Mouse (Mus musculus) NIH3T3 (cell line): ENCODE results near the gene Ptpn23.
"Not testable (repeated sequence)": the region's sequence is repeated elsewhere in the genome, so short reads cannot be mapped to it uniquely, and the experiment has no call there.

Source experiments
- DNase-seq: peaks from one replicate; pipeline ENCODE4 v3.0.0-alpha.2; 2012; ENCODE audit warnings: low read depth

The Ptpn23 gene

DNA sequence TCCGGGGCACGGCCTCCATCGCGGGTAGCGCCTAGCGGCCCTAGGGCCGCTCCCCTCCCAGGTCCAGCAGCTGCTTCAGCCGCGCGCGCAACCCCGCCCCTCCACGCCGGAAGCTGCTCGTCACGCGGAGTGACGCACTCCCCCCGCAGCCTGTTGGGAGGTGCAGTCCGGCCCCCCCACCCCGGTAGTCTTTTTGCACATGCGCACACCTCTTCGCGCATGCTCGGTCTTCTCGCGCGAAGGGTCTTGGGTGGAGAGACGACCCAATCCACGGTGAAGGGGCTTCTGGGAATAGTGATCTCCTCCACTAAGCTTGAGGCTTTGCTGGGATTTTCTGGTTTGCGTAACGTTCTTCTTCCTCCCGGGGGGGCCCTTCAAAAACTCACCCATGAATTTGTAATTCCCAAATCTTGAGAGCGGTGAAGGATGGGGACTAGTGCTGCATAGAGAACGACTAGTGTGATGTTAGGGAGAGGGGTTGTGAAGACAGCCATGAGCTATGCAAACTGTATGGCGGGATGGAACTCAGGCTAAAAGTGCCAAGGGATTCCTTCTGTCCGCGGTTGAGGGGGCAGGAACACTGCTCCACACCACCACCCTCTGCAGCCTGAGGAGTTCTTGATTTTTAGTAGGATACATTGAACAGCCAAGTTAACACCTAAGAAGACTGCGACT lies at the start of gene Ptpn23:
Gene Ptpn23 (minus strand): TSS at position 115 of the 675 bp plus-strand sequence.
- peak; percentile 98 for DNase-seq

DNA sequence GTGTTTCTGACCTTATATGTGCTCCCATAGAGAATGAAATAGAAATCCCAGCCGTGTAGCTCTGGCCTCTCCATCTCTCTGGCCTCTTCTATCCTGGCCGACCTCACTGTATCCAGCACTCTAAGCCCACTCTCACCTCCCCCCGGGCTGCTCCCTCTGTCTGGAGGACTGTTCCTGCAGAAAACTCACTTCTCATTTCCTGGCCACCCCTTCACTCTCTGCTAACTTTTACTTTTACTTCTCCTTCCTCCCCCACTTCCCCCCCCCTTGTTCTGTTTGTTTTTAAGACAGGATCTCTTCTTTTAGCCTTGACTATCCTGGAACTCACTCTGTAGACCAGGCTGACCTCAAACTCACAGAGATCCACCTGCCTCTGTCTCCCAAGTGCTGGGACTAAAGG lies 44.5 kb upstream of the Ptpn23 start:
- no peak for DNase-seq

DNA sequence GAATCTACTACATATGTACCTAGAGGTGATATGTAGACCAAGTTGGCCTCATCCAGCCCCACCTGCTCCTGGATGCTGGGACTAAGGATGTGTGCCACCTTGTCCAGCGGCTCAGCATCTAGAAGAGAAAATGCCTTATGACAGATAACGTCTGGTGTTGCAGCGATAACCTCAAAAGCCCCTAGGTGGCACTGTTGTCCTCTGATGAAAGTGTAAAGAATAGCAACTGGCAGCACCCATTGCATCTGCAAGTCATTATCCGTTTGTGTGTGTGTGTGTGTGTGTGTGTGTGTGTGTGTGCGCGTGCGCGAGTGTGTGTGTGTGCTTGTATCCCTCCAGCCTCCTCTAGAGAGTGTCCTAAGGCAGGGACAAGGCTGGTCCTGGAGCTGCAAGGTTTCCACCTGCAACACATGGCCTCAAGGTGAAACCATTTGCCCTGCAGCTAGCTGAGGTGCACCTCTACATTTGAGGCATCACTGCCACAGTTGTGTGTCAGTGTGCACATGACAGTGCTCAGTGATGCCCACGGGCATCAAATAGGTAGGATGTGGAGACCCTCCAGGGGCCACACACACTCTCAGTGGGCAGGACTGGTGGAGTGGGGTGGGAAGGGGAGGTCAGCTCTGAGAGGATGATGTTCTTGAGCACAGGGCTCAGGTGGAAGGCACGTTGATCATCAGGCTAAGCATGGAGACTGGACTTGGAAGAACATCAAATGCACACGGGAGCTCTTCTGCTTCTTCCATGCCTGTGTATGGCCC lies 41.0 kb upstream of the Ptpn23 start:
- peak; percentile 93 for DNase-seq

DNA sequence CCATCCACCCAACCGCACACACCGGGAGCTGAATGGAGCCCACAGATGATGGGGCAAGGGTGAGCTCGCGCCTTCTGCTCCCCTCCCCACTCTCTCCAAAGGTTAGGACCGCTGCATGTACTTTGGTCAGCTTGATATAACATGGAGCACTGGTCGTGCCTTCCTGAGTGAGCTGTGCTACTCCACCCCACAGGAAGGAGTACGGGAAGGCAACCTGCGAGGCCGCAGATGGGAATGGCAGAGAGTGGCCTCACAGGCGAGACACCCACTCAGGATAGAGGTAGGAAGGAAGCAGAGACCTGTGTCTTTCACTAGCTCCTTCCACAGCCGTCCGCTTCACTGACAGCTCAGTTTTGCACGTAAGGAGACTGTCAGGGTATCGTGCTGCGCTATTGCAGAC lies 40.3 kb upstream of the Ptpn23 start:
- DNase-seq: no peak

DNA sequence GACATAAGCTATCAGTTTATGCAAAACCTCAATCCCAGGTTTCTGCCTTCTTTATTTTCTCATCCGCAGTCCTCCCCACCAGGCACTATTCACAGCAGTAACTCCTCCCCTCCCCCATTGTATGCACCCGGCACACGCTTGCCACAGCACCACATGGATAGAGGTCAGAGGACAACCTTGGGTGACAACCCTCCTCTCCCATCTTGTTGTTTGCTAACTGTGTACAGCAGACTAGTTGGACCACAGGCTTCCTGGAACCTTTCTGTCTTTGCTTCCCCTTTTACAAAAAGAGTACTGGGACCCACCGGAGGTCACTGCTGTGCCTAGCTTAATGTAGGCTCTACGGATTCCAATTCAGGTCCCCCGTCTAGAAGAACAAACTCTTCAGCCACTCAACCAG lies 32.5 kb upstream of the Ptpn23 start:
- no peak for DNase-seq

DNA sequence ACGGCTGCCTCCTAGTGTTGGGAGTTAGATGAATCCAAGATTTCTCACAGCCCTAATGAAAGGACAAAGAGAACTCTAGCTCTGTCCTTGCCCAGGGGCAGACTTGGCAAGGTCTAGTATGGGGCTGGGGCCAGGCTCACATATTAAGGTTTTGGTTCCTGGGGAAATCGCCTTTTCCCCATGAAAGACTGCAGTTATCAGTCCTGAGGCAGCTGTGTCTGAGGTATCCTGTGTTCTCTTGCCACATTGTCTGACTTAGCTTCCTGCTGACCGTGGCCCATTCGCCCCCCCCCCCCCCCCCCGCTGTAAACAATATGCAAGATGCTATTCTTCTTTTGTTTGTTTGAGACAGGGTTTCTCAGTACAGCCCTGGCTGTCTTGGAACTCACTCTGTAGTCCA lies 32.0 kb upstream of the Ptpn23 start:
- DNase-seq: no peak

DNA sequence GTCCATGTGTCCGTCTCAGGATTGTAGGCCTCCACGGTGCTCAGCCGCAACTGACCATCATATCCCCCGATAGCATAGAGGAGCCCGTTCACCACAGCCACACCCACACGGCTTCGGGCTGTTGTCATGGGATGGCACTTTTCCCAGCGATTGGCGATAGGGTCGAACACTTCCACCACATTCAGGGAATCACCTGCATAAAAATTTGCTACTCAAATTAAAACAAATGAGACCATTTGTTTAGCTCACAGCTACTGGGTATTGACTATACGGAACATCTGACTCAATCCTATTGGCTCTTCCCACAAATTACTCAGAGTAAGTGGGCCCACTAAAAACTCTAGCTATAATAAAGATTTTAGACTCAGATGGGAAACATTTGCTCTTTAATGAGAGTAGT lies 28.0 kb upstream of the Ptpn23 start:
- DNase-seq: no peak

DNA sequence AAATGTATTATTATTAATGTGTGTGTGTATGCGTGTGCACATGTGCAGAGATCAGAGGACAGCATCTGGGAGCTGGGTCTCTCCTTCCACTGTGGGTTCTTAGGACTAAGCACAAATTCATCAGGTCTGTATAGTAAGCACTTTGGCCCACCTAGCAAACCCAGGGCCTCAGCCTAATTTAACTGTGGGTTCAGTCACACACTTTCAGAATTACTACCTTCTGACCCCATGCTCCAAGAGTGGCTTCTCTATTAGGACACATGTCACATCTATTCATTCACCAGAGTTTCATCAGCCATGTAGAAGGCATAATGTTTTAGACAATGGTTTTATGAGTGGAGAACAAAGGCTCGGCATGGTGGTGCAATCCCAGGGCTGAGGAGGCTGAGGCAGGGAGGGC lies 25.0 kb upstream of the Ptpn23 start:
- DNase-seq: no peak

DNA sequence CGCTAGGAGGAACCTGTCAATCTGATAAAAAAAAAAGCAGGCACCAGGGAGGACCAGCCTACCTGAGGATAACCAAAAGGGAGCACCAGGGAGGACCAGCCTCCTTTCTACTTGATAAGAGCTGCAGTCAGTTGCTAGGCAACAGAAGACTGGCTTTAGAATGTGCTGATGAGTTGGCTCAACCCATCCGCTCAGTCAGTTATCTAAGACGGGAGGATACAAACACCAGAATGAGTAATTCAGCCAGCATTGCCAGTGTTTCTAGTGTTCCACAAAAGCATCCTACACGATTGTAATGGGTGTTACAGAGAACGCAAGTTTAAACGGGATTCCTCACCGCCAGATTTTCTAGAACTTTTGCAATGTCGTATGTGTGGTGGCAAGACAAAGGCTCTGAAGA lies 23.2 kb upstream of the Ptpn23 start:
- no peak for DNase-seq

DNA sequence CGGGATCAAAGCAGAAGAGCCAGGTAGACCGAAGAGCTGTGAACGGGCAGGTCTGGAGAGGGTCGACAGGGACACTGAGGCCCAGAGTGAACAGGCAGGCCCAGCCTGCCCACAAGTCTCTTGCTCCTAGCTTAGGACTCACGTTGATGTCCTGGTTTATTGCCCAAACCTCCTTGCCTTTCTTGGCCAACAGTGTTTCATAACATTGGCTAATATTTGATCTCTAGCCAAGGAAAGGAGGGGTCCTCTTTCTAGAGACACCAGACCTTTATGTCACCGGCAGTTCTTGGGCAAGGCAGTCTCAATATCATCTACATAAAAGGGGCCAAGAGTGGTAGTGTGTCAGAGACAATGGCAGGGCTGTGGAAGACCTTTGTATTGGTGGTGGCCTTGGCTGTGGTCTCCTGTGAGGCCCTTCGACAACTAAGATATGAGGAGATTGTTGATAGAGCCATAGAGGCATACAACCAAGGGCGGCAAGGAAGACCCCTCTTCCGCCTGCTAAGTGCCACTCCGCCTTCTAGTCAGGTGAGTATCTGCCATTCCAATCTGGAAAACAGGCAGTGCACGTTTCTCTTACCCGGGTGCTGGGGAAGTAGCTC lies 11.6 kb upstream of the Ptpn23 start, which contains the start of gene Ngp:
Gene Ngp (plus strand): TSS at position 237 of the 602 bp plus-strand sequence.
- no peak for DNase-seq

DNA sequence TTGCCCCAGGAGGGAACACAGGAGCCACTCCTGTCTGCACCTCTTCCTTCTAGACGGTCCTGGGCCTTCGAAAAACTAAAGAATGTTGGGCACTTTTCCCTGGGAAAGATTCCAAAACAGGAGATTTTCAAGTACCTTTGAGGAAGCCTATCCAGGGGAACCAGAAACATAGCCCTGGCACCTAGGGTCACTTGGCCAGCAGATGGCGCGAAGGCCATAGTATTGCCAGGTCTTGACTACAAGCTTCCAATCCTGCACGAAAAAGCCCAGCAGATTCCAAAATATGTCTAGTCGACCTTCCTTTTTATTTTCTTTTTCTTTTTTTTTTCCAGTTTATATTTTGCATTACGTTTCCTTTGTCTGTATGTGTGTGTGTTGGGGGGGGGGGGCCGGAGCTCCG lies 5.8 kb upstream of the Ptpn23 start:
- DNase-seq: peak; percentile 56

DNA sequence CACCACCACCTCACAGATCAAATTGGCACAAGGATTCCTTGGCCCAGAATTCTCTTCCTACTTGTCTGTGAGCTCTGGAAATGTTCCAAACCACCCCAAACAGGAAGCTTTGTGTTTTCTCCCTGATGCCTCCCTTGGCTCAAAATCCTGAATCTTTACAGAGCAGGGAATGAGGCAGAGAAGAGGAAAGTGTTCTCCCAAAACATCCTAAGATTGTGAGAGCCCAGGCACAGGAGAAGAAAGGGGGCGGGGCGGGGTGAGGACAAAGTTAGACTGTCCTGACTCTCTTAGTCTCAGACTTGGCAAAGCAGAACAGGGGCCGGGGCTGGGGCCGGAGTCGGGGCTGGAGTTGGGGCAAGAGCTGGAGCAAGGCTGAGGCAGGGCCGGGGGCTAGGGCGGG lies 4.9 kb upstream of the Ptpn23 start:
- DNase-seq: peak; percentile 49

DNA sequence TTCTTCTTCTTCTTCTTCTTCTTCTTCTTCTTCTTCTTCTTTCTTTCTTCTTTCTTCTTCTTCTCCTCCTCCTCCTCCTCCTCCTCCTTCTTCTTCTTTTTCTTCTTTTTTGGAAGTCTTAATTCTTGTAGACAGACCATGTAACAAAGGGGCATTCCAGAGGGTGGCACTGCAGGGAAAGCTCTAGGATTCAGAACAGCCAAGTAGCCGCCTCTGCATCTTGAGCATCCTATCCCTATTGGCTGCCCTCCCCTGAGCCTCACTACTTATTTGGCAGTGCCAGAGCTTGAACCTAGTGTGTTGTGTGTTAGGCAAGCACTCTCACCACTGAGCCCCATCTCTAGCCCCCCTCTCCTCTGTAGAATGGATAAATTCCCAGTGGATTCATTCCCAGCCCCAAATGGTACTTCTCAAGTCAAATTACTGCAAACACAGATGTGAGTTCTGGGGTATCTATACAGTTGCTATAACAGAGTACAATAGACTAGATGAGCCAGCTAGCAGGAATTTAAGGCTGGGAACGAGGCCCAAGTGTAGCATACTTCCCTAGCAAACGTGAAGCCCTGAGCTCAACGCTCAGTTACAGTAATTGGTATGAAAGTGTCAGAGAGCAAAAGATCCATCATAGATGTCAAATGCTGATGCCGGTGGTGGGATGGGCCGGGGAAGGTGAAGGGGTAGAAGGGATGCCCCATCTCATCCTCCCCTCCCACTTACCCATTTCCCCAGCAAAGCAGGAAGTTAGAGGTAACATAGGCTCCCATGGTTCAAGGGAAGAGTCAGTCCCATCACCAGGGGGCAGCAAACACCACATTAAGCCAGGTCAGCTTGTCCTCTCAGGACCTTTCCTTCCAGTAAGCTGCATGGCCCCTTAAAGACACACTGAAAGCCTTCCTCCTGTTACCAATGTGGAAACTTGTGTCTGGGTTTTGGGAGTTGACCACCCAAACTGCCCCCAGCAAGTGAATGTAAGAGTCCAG lies 3.2 kb upstream of the Ptpn23 start:
- peak; percentile 94 for DNase-seq

DNA sequence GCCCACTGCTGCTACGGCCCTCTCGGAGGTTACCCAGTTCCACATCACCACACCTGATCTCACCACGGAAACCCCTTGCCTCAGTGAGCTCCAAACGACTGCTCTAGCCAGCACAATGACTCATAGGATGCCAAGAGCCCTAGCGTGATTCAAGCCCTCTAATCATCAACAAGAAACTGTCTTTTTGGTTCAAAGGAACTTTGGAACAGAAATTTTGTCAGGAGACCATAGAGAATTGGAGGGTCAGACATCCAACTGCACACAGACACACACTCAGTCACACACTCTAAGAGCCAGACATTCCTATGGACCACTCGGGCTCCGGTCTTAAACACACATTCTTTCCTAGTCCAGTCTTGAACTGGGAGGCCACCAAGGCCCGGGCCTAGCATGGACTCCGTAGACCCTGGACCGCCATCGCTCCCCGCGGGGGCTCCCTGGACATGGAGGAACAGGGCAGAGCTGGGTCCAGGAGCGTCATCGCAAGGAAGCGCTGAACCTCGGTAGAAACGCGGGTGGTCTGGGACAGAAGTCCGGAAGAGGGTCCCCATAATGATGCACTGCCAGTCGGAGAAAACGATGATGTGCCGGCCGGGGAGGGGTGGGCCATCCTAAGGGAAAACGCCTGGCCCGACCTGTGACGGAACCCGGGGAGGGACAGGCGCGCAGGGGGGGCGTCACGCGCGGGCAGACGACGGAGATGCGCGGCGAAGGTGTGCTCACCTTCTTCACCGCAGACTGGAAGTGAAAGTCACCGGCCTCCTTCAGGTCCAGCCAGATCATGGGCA lies 508 bp downstream of the Ptpn23 start:
- peak; percentile 63 for DNase-seq

DNA sequence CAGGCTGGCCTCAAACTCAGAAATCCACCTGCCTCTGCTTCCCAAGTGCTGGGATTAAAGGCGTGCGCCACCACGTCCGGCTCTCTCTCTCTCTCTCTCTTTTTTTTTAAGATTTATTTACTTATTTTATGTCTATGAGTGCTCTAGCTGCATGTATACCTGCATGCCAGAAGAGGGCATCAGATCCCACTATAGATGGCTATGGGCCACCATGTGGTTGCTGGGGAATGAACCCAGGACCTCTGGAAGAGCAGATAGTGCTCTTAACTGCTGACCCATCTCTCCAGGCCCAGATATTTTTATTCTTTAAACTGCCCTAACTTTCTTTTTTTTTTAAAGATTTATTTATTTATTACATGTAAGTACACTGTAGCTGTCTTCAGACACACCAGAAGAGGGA lies 4.8 kb downstream of the Ptpn23 start:
- DNase-seq: not testable (repeated sequence)

DNA sequence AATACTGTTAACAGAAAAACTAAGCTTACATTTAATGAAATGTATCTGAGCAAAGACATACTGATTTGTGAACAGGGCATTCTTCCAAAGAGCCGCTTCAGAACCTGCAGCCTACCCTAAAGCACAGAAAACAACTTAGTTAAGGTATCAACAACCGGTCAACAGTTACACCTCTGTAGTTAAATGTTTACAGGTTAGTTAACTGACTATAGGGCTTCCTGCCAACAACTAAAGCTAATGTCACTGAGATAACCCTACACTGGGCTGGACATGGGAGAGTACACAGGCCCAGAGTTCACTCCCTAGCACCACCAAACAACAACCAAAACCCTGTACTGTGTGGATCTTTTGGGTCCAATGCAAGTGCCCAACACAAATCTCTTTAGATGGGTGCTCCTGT lies 5.3 kb downstream of the Ptpn23 start:
- no peak for DNase-seq

DNA sequence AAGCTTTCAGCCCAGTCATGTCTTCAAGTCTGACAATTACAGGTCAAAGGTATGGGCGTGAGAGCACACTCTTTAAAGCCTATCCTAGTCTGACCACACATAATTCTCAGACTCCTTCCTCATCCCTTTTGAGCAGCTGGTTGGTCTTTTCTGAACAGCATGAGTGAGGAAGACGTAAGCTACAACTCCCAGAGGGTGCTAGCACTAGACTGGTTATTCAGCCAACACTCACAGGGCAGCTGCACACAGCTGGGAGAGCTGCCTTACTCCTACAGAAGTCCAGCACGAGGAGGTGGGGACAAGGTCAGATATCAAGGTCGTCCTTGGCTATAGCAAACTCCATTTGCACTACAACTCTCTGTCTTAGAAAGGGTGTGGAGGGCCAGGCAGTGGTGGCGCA lies 7.4 kb downstream of the Ptpn23 start:
- DNase-seq: no peak

DNA sequence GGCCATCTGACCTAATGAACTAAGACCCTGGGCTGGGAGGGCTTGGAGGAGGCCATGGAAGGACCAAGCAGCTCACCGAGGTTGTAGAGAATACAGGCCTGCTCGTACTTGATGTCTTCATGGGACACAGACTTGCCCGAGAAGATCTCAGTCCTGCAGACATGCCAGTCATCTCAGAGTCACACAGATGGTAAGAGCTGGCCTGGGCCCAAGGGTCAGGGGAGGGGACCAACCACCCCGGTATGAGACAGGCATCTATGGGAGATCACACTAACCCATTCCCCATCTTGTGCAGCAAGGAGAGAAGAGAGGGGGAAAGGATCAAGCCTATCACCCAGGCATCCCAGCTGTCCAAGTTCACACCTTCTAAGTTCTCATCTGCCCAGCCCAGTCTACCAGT lies 14.7 kb downstream of the Ptpn23 start:
- no peak for DNase-seq

DNA sequence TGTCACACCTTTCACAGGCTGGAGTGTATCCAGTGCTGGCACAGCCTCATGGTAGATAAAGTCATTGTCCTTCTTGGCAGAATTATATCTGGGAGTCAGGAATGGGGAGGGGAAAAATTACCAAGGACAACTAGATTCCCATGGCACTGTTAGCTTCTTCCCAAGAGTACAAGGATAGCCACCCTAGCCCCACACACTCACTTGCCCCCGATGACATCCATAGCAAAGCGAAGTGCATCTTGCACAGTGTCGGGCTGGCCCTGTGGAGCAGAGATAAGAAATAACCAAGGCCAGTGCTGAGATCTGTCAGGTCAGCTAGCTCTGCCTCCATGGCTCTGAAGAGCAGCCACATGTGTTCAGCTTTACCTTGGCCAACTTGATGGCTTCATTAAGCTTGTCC lies 17.2 kb downstream of the Ptpn23 start:
- no peak for DNase-seq

DNA sequence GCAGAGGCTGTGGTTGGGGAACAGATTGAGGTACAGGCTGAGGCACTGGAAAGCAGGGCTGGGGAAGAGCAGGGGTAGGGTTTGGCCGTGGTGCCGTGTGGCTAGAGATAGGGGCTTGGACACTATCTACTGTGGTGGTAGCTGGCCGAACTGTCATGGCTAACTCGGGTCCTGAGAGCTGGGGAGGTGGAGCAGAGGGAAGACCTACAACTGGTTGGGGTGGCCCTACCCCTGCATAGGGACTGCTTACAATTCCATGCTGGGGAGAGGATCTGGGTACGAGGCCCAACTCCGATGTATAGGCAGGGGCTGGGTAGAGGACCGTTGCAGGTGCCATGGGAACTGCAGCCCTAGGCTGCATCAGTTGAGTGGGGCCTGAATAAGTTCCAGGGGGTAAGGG lies 20.0 kb downstream of the Ptpn23 start:
- no peak for DNase-seq

DNA sequence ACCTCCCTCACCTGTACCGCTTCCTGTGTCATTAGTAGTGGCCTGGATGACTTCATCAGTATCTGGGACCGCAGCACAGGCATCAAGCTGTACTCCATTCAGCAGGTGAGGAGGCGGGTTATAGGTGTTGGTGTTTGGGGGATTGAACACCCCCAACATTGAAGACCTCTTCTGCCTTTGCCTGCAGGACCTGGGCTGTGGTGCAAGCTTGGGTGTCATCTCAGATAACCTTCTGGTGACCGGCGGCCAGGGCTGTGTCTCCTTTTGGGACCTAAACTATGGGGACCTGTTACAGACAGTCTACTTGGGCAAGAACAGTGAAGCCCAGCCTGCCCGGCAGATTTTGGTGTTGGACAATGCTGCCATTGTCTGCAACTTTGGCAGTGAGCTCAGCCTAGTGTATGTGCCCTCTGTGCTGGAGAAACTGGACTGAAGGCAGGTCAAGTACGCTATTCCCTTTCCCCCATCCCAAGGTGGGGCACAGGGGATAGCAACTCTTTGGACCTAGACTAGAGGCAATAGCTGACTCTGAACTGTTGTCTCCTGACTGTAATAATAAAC lies 23.6 kb downstream of the Ptpn23 start:
- peak; percentile 11 for DNase-seq
